Mouse (Mus musculus): Measurements from ENCODE around the gene Plekhg3. TPM values are rescaled to one million over a fixed set of nuclear protein-coding genes. Genes with fewer than 3 reads are reported as not detected.

Plekhg3 gene
- 9.5 and 11.2 TPM in 2 replicates for polyA plus RNA-seq (2015; fragmentation: Nextera tagmentation; extraction: Ambion mirVana)

DNA sequence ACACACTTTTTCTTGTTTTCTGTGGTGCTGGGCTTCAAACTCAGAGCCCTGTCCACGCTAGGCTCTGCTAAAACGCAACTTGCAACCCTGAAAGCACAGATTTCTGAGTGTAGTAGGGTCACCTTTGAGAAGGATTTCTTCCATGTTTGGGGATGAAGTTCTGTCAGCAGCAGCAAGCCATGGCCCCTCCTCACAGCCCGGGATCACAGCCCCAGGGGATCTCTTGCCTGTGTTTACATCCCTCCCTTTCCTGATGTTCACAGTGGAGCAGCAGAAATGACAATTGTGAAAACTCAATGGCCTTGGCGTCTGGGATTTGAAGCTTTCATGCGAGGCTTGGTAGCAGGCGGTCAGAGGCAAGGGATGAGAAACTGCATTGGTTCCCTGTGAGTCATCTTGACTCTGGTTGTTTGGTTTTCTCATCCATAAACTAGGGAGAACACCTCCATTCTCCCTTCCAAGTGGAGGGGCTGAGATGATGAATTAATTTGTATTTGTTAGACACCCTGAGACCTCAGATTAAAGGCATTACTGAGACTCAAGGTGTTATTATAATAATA lies at the start of gene Plekhg3:
TSS of gene Plekhg3 (plus strand) at position 312 of the 560 bp plus-strand sequence.
- Histone ChIP-seq H3K4me3 (replicated peaks) (peak within 1 kb of the TSS; percentile 78), H3K9me3 (no peaks in the 10 kb centered on the region), H3K4me2 (replicated peaks) (peak within 1 kb of the TSS; percentile 83), H3K27ac (peak within 1 kb of the TSS; percentile 73), H3K9ac (no peak within 1 kb of the TSS; the same call in 1 of the 2 replicates), H3K4me1 (replicated peaks) (peaks cover 21% of the 10 kb centered on the region), H3K36me3 (no peaks in the 10 kb centered on the region), H3K27me3 (replicated peaks) (no peaks in the 10 kb centered on the region)
- no peak for ATAC-seq
- 45% methylated on average over 6 of the region's 6 CpGs for WGBS

- Histone ChIP-seq H3K4me2 (replicated peaks) (no peak overlapping the region), H3K9me3 (no peaks in the 10 kb centered on the region), H3K4me3 (replicated peaks) (no peak overlapping the region), H3K27me3 (replicated peaks) (no peaks in the 10 kb centered on the region), H3K9ac (no peak overlapping the region), H3K4me1 (replicated peaks) (peaks cover 21% of the 10 kb centered on the region), H3K36me3 (no peaks in the 10 kb centered on the region), H3K27ac (no peak overlapping the region)
- ATAC-seq = no peak
- 89% methylated on average over 2 of the region's 2 CpGs for WGBS
These were observed 48.2 kb upstream of the Plekhg3 start for GRCm38 (mm10) chr12:76482446-76482845.

GRCm38 (mm10) chr12:76482948-76483347 lies 47.7 kb upstream of the Plekhg3 start:
- no peak for ATAC-seq
- Histone ChIP-seq H3K4me2 (replicated peaks) (no peak overlapping the region), H3K27ac (no peak overlapping the region), H3K9ac (no peak overlapping the region), H3K4me3 (replicated peaks) (no peak overlapping the region), H3K36me3 (no peaks in the 10 kb centered on the region), H3K9me3 (no peaks in the 10 kb centered on the region), H3K27me3 (replicated peaks) (no peaks in the 10 kb centered on the region), H3K4me1 (replicated peaks) (peaks cover 20% of the 10 kb centered on the region)
- WGBS = 82% methylated on average over 2 of the region's 2 CpGs

- no peak overlapping the region for H3K4me2 ChIP-seq (replicated peaks)
- no peaks in the 10 kb centered on the region for H3K27me3 ChIP-seq (replicated peaks)
- H3K36me3 ChIP-seq = no peaks in the 10 kb centered on the region
- 14% methylated on average over 4 of the region's 4 CpGs for WGBS
- 0 out of 2 replicates have a peak overlapping the region, but pooled peaks have one; percentile 8 for H3K27ac ChIP-seq
- no peak overlapping the region for H3K4me3 ChIP-seq (replicated peaks)
- H3K4me1 ChIP-seq (replicated peaks) = peaks cover 11% of the 10 kb centered on the region
- H3K9ac ChIP-seq = no peak overlapping the region
- ATAC-seq = peak; percentile 70; the same call in 1 of the 2 replicates
- H3K9me3 ChIP-seq = no peaks in the 10 kb centered on the region
These were observed 45.8 kb upstream of the Plekhg3 start for GRCm38 (mm10) chr12:76484881-76485280.

DNA sequence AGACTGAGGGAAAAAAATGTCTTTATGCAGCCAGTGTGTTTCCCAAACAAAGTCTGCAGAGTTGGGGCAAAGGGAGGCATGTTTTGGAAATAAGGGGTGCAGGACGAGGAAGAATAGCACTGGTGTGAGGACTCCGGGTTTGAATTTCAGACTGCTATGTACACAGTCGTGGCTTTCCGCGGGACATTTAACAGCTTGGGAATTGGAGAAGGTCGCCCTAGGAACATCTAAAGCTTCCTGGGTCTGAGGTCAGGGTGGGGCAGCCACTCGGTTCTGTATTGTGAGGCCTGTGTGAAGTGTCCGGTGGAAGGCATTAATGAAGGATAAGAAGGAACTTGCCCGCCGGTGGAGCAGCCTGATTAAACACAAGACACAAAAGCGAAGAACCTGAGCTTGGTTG lies 45.3 kb upstream of the Plekhg3 start:
- H3K4me1 ChIP-seq (replicated peaks) = peaks cover 11% of the 10 kb centered on the region
- H3K9ac ChIP-seq = no peak overlapping the region
- peak overlapping the region; percentile 8; the same call in 1 of the 2 replicates for H3K27ac ChIP-seq
- H3K36me3 ChIP-seq = no peaks in the 10 kb centered on the region
- no peaks in the 10 kb centered on the region for H3K27me3 ChIP-seq (replicated peaks)
- no peak overlapping the region for H3K4me3 ChIP-seq (replicated peaks)
- H3K4me2 ChIP-seq (replicated peaks) = no peak overlapping the region
- H3K9me3 ChIP-seq = no peaks in the 10 kb centered on the region
- no peak for ATAC-seq
- 35% methylated on average over 11 of the region's 11 CpGs for WGBS

DNA sequence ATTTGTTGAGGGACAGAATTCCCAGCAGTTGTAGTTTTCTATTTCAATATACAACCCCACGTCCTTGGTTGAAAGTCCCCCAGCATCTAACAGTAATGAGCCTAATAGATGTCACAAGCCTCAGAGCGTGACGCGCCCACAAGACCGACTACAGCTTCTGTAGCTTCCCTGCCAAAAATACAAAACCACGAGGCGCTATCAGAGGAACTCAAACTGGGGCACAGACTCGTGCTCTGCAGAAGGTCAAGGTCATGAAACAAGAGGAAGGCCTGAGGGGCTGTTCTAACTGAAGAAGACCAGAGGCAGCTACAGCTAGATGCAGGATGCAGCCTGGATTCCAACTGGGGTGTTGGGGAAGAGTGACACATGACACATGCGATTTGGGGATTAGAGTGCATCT lies 43.7 kb upstream of the Plekhg3 start:
- no peak overlapping the region for H3K27ac ChIP-seq
- no peak overlapping the region for H3K4me3 ChIP-seq (replicated peaks)
- H3K27me3 ChIP-seq (replicated peaks) = no peaks in the 10 kb centered on the region
- H3K36me3 ChIP-seq = no peaks in the 10 kb centered on the region
- ATAC-seq = no peak
- H3K9me3 ChIP-seq = no peaks in the 10 kb centered on the region
- no peak overlapping the region for H3K4me2 ChIP-seq (replicated peaks)
- H3K4me1 ChIP-seq (replicated peaks) = peaks cover 11% of the 10 kb centered on the region
- WGBS = 69% methylated on average over 9 of the region's 9 CpGs
- H3K9ac ChIP-seq = no peak overlapping the region

DNA sequence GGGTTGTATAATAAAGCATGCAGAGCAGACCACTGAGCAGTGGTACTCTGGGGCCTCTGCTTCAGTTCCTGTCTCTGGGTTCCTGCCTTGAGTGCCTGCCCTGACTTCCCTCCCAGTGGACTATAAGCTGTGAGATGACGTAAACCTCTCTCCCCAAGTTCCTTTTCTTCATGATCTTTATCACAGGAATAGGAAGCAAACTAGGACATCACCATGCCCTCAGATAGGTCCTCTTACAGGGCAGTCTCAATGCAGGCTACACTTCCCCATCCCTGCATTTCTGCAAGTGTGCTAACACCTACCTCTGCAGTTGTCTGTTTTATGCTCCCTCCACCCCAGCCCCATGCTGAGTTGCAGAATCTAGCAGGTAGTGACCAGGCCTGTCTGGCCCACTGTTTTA lies 39.9 kb upstream of the Plekhg3 start:
- no peak overlapping the region for H3K4me3 ChIP-seq (replicated peaks)
- no peak overlapping the region for H3K9ac ChIP-seq
- no peak overlapping the region for H3K4me2 ChIP-seq (replicated peaks)
- H3K4me1 ChIP-seq (replicated peaks) = peaks cover 2% of the 10 kb centered on the region; the same call in 1 of the 2 replicates
- H3K27ac ChIP-seq = no peak overlapping the region
- H3K27me3 ChIP-seq (replicated peaks) = no peaks in the 10 kb centered on the region
- 83% methylated on average over 1 of the region's 1 CpGs for WGBS
- no peaks in the 10 kb centered on the region for H3K36me3 ChIP-seq
- H3K9me3 ChIP-seq = no peaks in the 10 kb centered on the region
- no peak for ATAC-seq

GRCm38 (mm10) chr12:76493462-76493861 lies 37.2 kb upstream of the Plekhg3 start:
- peak overlapping the region; percentile 17; the same call in 1 of the 2 replicates for H3K27ac ChIP-seq
- H3K4me1 ChIP-seq (replicated peaks) = peaks cover 2% of the 10 kb centered on the region; the same call in 1 of the 2 replicates
- H3K4me2 ChIP-seq (replicated peaks) = no peak overlapping the region
- no peaks in the 10 kb centered on the region for H3K9me3 ChIP-seq
- WGBS = 29% methylated on average over 5 of the region's 5 CpGs
- no peak overlapping the region for H3K4me3 ChIP-seq (replicated peaks)
- H3K27me3 ChIP-seq (replicated peaks) = no peaks in the 10 kb centered on the region
- ATAC-seq = peak; percentile 60; the same call in 1 of the 2 replicates
- H3K9ac ChIP-seq = no peak overlapping the region
- H3K36me3 ChIP-seq = no peaks in the 10 kb centered on the region

GRCm38 (mm10) chr12:76495381-76495780 lies 35.3 kb upstream of the Plekhg3 start:
- no peak for ATAC-seq
- 70% methylated on average over 4 of the region's 4 CpGs for WGBS

GRCm38 (mm10) chr12:76496324-76496723 lies 34.4 kb upstream of the Plekhg3 start:
- H3K4me2 ChIP-seq (replicated peaks) = no peak overlapping the region
- H3K36me3 ChIP-seq = no peaks in the 10 kb centered on the region
- no peak overlapping the region for H3K4me3 ChIP-seq (replicated peaks)
- no peaks in the 10 kb centered on the region for H3K9me3 ChIP-seq
- no peak overlapping the region for H3K27ac ChIP-seq
- WGBS = 28% methylated on average over 12 of the region's 12 CpGs
- no peaks in the 10 kb centered on the region for H3K27me3 ChIP-seq (replicated peaks)
- peaks cover 4% of the 10 kb centered on the region; the same call in 1 of the 2 replicates for H3K4me1 ChIP-seq (replicated peaks)
- H3K9ac ChIP-seq = no peak overlapping the region
- ATAC-seq = peak; percentile 32; the same call in 1 of the 2 replicates

More at GRCm38 (mm10) chr12:76495381-76495780, 35.3 kb upstream of the Plekhg3 start:
- no peak overlapping the region for H3K4me3 ChIP-seq (replicated peaks)
- no peaks in the 10 kb centered on the region for H3K27me3 ChIP-seq (replicated peaks)
- no peak overlapping the region for H3K4me2 ChIP-seq (replicated peaks)
- no peak overlapping the region for H3K27ac ChIP-seq
- H3K36me3 ChIP-seq = no peaks in the 10 kb centered on the region
- H3K9me3 ChIP-seq = no peaks in the 10 kb centered on the region
- peaks cover 4% of the 10 kb centered on the region; the same call in 1 of the 2 replicates for H3K4me1 ChIP-seq (replicated peaks)
- H3K9ac ChIP-seq = no peak overlapping the region

DNA sequence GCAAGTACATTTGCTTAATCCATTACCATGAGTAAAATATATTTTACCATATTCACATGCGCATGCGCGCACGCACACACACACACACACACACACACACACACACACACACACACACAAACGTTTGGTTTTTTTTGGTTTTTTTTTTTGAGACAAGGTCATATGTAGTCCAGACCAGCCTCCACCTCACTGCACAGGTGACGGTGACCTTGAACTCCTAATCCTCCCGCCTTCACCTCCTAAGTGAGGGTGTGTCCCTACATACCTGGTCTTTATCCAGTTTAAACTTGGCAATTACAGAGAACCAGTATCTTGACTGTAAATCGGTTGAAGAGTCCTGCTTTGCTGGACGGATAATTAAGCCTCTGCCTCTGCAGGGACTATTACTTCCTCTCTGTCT lies 31.4 kb upstream of the Plekhg3 start:
- Histone ChIP-seq H3K27me3 (replicated peaks) (no peaks in the 10 kb centered on the region), H3K36me3 (no peaks in the 10 kb centered on the region), H3K9me3 (no peaks in the 10 kb centered on the region), H3K9ac (no peak overlapping the region), H3K27ac (no peak overlapping the region), H3K4me3 (replicated peaks) (no peak overlapping the region), H3K4me1 (replicated peaks) (peaks cover 4% of the 10 kb centered on the region; the same call in 1 of the 2 replicates), H3K4me2 (replicated peaks) (no peak overlapping the region)
- 76% methylated on average over 9 of the region's 9 CpGs for WGBS
- no peak for ATAC-seq

- H3K27me3 ChIP-seq (replicated peaks) = no peaks in the 10 kb centered on the region
- WGBS = 70% methylated on average over 6 of the region's 6 CpGs
These were observed 30.6 kb upstream of the Plekhg3 start for GRCm38 (mm10) chr12:76500055-76500454.

DNA sequence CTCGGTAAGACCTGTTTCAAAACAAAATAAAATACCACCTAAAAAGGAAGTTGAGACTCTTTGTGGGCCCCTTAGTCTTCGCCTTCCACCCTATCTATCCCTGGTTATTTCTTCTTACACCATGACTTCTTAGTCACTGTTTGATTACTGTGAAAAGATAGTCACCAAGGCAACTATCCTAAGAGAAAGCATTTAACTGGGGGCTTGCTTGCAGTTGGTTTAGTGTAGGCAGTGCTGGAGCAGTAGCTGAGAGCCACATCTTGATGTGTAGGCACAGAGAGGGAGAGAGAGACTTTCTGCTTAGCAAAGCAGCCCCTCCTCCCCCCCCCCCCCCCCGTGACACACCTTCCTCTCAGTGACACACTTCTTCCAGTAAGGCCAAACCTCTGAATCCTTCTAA lies 29.8 kb upstream of the Plekhg3 start:
- Histone ChIP-seq H3K27ac (no peak overlapping the region), H3K4me3 (replicated peaks) (no peak overlapping the region), H3K36me3 (no peaks in the 10 kb centered on the region), H3K4me2 (replicated peaks) (no peak overlapping the region), H3K4me1 (replicated peaks) (peaks cover 4% of the 10 kb centered on the region; the same call in 1 of the 2 replicates), H3K9ac (no peak overlapping the region), H3K9me3 (no peaks in the 10 kb centered on the region), H3K27me3 (replicated peaks) (no peaks in the 10 kb centered on the region)
- ATAC-seq = peak; percentile 44; the same call in 1 of the 2 replicates
- WGBS = 63% methylated on average over 3 of the region's 3 CpGs

More at GRCm38 (mm10) chr12:76500055-76500454, 30.6 kb upstream of the Plekhg3 start:
- Histone ChIP-seq H3K4me3 (replicated peaks) (no peak overlapping the region), H3K27ac (no peak overlapping the region), H3K4me2 (replicated peaks) (no peak overlapping the region), H3K36me3 (no peaks in the 10 kb centered on the region), H3K4me1 (replicated peaks) (peaks cover 4% of the 10 kb centered on the region; the same call in 1 of the 2 replicates), H3K9me3 (no peaks in the 10 kb centered on the region), H3K9ac (no peak overlapping the region)
- no peak for ATAC-seq

Measured in intestine, embryonic 15.5 days (tissue).